Mouse (Mus musculus): ENCODE measurements around the gene Nln. TPM values are rescaled to one million over a fixed set of nuclear protein-coding genes. Genes with fewer than 3 reads are reported as not detected.

The Nln gene
- polyA plus RNA-seq, 1 experiment from 2014 or later: 15.8 TPM

- WGBS: 89% methylated on average over 4 of the region's 4 CpGs
- Histone ChIP-seq H3K9me3 (no peaks in the 10 kb centered on the region), H3K36me3 (peaks cover 32% of the 10 kb centered on the region), H3K4me1 (replicated peaks) (peaks cover 31% of the 10 kb centered on the region), H3K27ac (no peak overlapping the region), H3K4me3 (no peak overlapping the region), H3K27me3 (ENCODE audit: insufficient read depth, poor library complexity, severe bottlenecking) (no peaks in the 10 kb centered on the region)
- no peak for DNase-seq (ENCODE audit: low spot score)
Observed at GRCm38 (mm10) chr13:104113782-104114181, 4.4 kb upstream of the Nln start.

GRCm38 (mm10) chr13:104112266-104112900, 3.0 kb upstream of the Nln start:
- no peak for DNase-seq (ENCODE audit: low spot score)
- no peak overlapping the region for H3K27ac ChIP-seq
- peaks cover 26% of the 10 kb centered on the region for H3K36me3 ChIP-seq
- H3K9me3 ChIP-seq: no peaks in the 10 kb centered on the region
- WGBS: 33% methylated on average over 12 of the region's 12 CpGs
- no peaks in the 10 kb centered on the region for H3K27me3 ChIP-seq (ENCODE audit: insufficient read depth, poor library complexity, severe bottlenecking)
- H3K4me1 ChIP-seq (replicated peaks): peaks cover 37% of the 10 kb centered on the region
- H3K4me3 ChIP-seq: no peak overlapping the region

GRCm38 (mm10) chr13:104110526-104110925, 1.1 kb upstream of the Nln start:
- peak overlapping the region; percentile 78 for H3K4me3 ChIP-seq
- no peaks in the 10 kb centered on the region for H3K27me3 ChIP-seq (ENCODE audit: insufficient read depth, poor library complexity, severe bottlenecking)
- H3K4me1 ChIP-seq (replicated peaks): peaks cover 37% of the 10 kb centered on the region
- no peaks in the 10 kb centered on the region for H3K9me3 ChIP-seq
- DNase-seq (ENCODE audit: low spot score): no peak
- peak overlapping the region; percentile 88; the same call in 1 of the 2 replicates for H3K27ac ChIP-seq
- peaks cover 11% of the 10 kb centered on the region for H3K36me3 ChIP-seq
- 44% methylated on average over 7 of the region's 7 CpGs for WGBS

- Histone ChIP-seq H3K4me3 (peak overlapping the region; percentile 78), H3K27ac (peak overlapping the region; percentile 88), H3K27me3 (ENCODE audit: insufficient read depth, poor library complexity, severe bottlenecking) (no peaks in the 10 kb centered on the region), H3K9me3 (no peaks in the 10 kb centered on the region), H3K36me3 (peaks cover 6% of the 10 kb centered on the region), H3K4me1 (replicated peaks) (peaks cover 37% of the 10 kb centered on the region)
- peak; percentile 54 for DNase-seq (ENCODE audit: low spot score)
- 2% methylated on average over 38 of the region's 38 CpGs for WGBS
Observed at GRCm38 (mm10) chr13:104109816-104110521, 555 bp upstream of the Nln start.

- peak overlapping the region; percentile 88 for H3K27ac ChIP-seq
- 2% methylated on average over 24 of the region's 24 CpGs for WGBS
Observed at GRCm38 (mm10) chr13:104108651-104109287, 645 bp downstream of the Nln start.

GRCm38 (mm10) chr13:104101606-104102235, 7.7 kb downstream of the Nln start:
- peaks cover 10% of the 10 kb centered on the region for H3K36me3 ChIP-seq
- H3K9me3 ChIP-seq: peaks cover 11% of the 10 kb centered on the region; the same call in 1 of the 2 replicates
- H3K4me3 ChIP-seq: no peak overlapping the region
- no peak for DNase-seq (ENCODE audit: low spot score)
- H3K27ac ChIP-seq: no peak overlapping the region
- H3K27me3 ChIP-seq (ENCODE audit: insufficient read depth, poor library complexity, severe bottlenecking): no peaks in the 10 kb centered on the region
- WGBS: 89% methylated on average over 5 of the region's 5 CpGs
- no peaks in the 10 kb centered on the region for H3K4me1 ChIP-seq (replicated peaks)

More at GRCm38 (mm10) chr13:104108651-104109287, 645 bp downstream of the Nln start:
- H3K27me3 ChIP-seq (ENCODE audit: insufficient read depth, poor library complexity, severe bottlenecking): no peaks in the 10 kb centered on the region
- peaks cover 10% of the 10 kb centered on the region; the same call in 1 of the 2 replicates for H3K9me3 ChIP-seq
- H3K4me1 ChIP-seq (replicated peaks): peaks cover 37% of the 10 kb centered on the region
- DNase-seq (ENCODE audit: low spot score): peak; percentile 38
- H3K36me3 ChIP-seq: peaks cover 9% of the 10 kb centered on the region
- H3K4me3 ChIP-seq: peak overlapping the region; percentile 78

- no peaks in the 10 kb centered on the region for H3K4me1 ChIP-seq (replicated peaks)
- no peak overlapping the region for H3K27ac ChIP-seq
- peaks cover 11% of the 10 kb centered on the region; the same call in 1 of the 2 replicates for H3K9me3 ChIP-seq
- no peak for DNase-seq (ENCODE audit: low spot score)
- WGBS: 88% methylated on average over 4 of the region's 4 CpGs
- no peaks in the 10 kb centered on the region for H3K27me3 ChIP-seq (ENCODE audit: insufficient read depth, poor library complexity, severe bottlenecking)
- peaks cover 10% of the 10 kb centered on the region for H3K36me3 ChIP-seq
- H3K4me3 ChIP-seq: no peak overlapping the region
Observed at GRCm38 (mm10) chr13:104100416-104100815, 9.0 kb downstream of the Nln start.

GRCm38 (mm10) chr13:104097190-104097589, 12.2 kb downstream of the Nln start:
- Histone ChIP-seq H3K27ac (no peak overlapping the region), H3K4me3 (no peak overlapping the region), H3K36me3 (peaks cover 3% of the 10 kb centered on the region; the same call in 1 of the 2 replicates), H3K9me3 (no peaks in the 10 kb centered on the region), H3K4me1 (replicated peaks) (no peaks in the 10 kb centered on the region), H3K27me3 (ENCODE audit: insufficient read depth, poor library complexity, severe bottlenecking) (no peaks in the 10 kb centered on the region)
- WGBS: 96% methylated on average over 7 of the region's 7 CpGs
- no peak for DNase-seq (ENCODE audit: low spot score)

GRCm38 (mm10) chr13:104095955-104096354, 13.5 kb downstream of the Nln start:
- Histone ChIP-seq H3K27ac (no peak overlapping the region), H3K4me3 (no peak overlapping the region), H3K36me3 (peaks cover 3% of the 10 kb centered on the region; the same call in 1 of the 2 replicates), H3K4me1 (replicated peaks) (no peaks in the 10 kb centered on the region), H3K9me3 (no peaks in the 10 kb centered on the region), H3K27me3 (ENCODE audit: insufficient read depth, poor library complexity, severe bottlenecking) (no peaks in the 10 kb centered on the region)
- no peak for DNase-seq (ENCODE audit: low spot score)
- whole genome bisulfite sequencing: 72% methylated on average over 7 of the region's 7 CpGs

GRCm38 (mm10) chr13:104094531-104095385, 14.7 kb downstream of the Nln start:
- Histone ChIP-seq H3K9me3 (no peaks in the 10 kb centered on the region), H3K27ac (no peak overlapping the region), H3K4me1 (replicated peaks) (no peaks in the 10 kb centered on the region), H3K27me3 (ENCODE audit: insufficient read depth, poor library complexity, severe bottlenecking) (no peaks in the 10 kb centered on the region), H3K4me3 (no peak overlapping the region), H3K36me3 (no peaks in the 10 kb centered on the region)
- no peak for DNase-seq (ENCODE audit: low spot score)
- 87% methylated on average over 11 of the region's 11 CpGs for WGBS

GRCm38 (mm10) chr13:104091734-104092133, 17.7 kb downstream of the Nln start:
- no peaks in the 10 kb centered on the region for H3K27me3 ChIP-seq (ENCODE audit: insufficient read depth, poor library complexity, severe bottlenecking)
- H3K36me3 ChIP-seq: no peaks in the 10 kb centered on the region
- 24% methylated on average over 1 of the region's 1 CpGs for WGBS

GRCm38 (mm10) chr13:104089387-104089786, 20.0 kb downstream of the Nln start:
- Histone ChIP-seq H3K4me3 (no peak overlapping the region), H3K9me3 (no peaks in the 10 kb centered on the region), H3K4me1 (replicated peaks) (no peaks in the 10 kb centered on the region), H3K27me3 (ENCODE audit: insufficient read depth, poor library complexity, severe bottlenecking) (no peaks in the 10 kb centered on the region), H3K27ac (no peak overlapping the region), H3K36me3 (no peaks in the 10 kb centered on the region)
- WGBS: 10% methylated on average over 1 of the region's 1 CpGs
- peak; percentile 39 for DNase-seq (ENCODE audit: low spot score)

More at GRCm38 (mm10) chr13:104091734-104092133, 17.7 kb downstream of the Nln start:
- no peak overlapping the region for H3K27ac ChIP-seq
- no peaks in the 10 kb centered on the region for H3K9me3 ChIP-seq
- no peak overlapping the region for H3K4me3 ChIP-seq
- DNase-seq (ENCODE audit: low spot score): no peak
- no peaks in the 10 kb centered on the region for H3K4me1 ChIP-seq (replicated peaks)
